In genomic region chr6:21744615-21745266, GRCm38 (mm10) we compare ENCODE assay signal across 22 mouse cellular contexts.
DNase-seq lines count a peak whose midpoint lies in the region; ATAC-seq and TF ChIP-seq lines count a peak whose summit lies in the region.
"Had no signal": no experiment of that assay in that cellular context is flagged by ENCODE, and none has a peak within 500 bp of the region (broad histone marks: within the 10 kb centered on the region; RNA-seq: fewer than 3 reads in every experiment).

No protein-coding gene starts in this region.

- H3K27me3 ChIP-seq in kidney, embryonic 14.5 days (ENCODE audit: control insufficient read depth, insufficient read depth, low read length) = no peaks in the 10 kb centered on the region
- no peaks in the 10 kb centered on the region for H3K27me3 ChIP-seq in kidney, embryonic 16.5 days (ENCODE audit: insufficient read depth, low read length)
- H3K27me3 ChIP-seq in lung, embryonic 14.5 days (ENCODE audit: insufficient read depth, low read length) = no peaks in the 10 kb centered on the region
- H3K27me3 ChIP-seq: embryonic facial prominence, embryonic 13.5 days; embryonic facial prominence, embryonic 15.5 days; forebrain, embryonic 12.5 days had no signal

- H3K9ac ChIP-seq in kidney, embryonic 14.5 days (ENCODE audit: low read depth, low read length) = no peak overlapping the region
- no peak overlapping the region for H3K9ac ChIP-seq in kidney, embryonic 16.5 days (replicated peaks; ENCODE audit: low read length)
- H3K9ac ChIP-seq in lung, embryonic 14.5 days = no peak overlapping the region
- H3K9ac ChIP-seq: embryonic facial prominence, embryonic 13.5 days; embryonic facial prominence, embryonic 15.5 days; forebrain, embryonic 12.5 days had no signal

- DNase-seq in kidney, postnatal 10 days = no peak
- no peak for DNase-seq in kidney, adult 18-20 months
- DNase-seq in lung, embryonic 14.5 days = no peak
- DNase-seq in lung, adult 18-20 months = no peak
- DNase-seq: adrenal gland, adult 2 months; adrenal gland, postnatal 10 days; adrenal gland, postnatal 25 days; cerebellum, adult 11 months; cerebellum, adult 18-20 months; cerebellum, adult 8-10 months; cerebellum, adult 9-11 months; cerebellum, postnatal 14 days; cerebellum, postnatal 36 days; embryo, embryonic 11 days had no signal

- WGBS in kidney, embryonic 14.5 days = 23% methylated on average over 3 of the region's 3 CpGs
- 32% methylated on average over 3 of the region's 3 CpGs for WGBS in kidney, embryonic 16.5 days
- 44% methylated on average over 3 of the region's 3 CpGs for WGBS in lung, embryonic 14.5 days

- H3K4me2 ChIP-seq in kidney, embryonic 14.5 days (replicated peaks; ENCODE audit: low read depth, low read length) = no peak overlapping the region
- H3K4me2 ChIP-seq in kidney, embryonic 16.5 days (replicated peaks; ENCODE audit: low read depth, low read length) = no peak overlapping the region
- no peak overlapping the region for H3K4me2 ChIP-seq in lung, embryonic 14.5 days
- H3K4me2 ChIP-seq: embryonic facial prominence, embryonic 13.5 days; embryonic facial prominence, embryonic 15.5 days; forebrain, embryonic 12.5 days had no signal

- H3K4me3 ChIP-seq in kidney, embryonic 14.5 days (ENCODE audit: low read length) = no peak overlapping the region
- no peak overlapping the region for H3K4me3 ChIP-seq in kidney, embryonic 16.5 days (ENCODE audit: low read length)
- H3K4me3 ChIP-seq in lung, embryonic 14.5 days (ENCODE audit: low read depth, low read length) = no peak overlapping the region
- H3K4me3 ChIP-seq: embryonic facial prominence, embryonic 13.5 days; embryonic facial prominence, embryonic 15.5 days; erythroblast, embryonic 14.5 days; forebrain, embryonic 10.5 days; forebrain, embryonic 12.5 days had no signal

- peak; percentile 89 for ATAC-seq in kidney, embryonic 14.5 days (ENCODE audit: low FRiP score, low TSS enrichment)
- ATAC-seq in kidney, embryonic 16.5 days (ENCODE audit: low FRiP score, low TSS enrichment) = peak; percentile 79
- 0 out of 2 replicates have a peak, but pooled peaks have one; percentile 28 for ATAC-seq in lung, embryonic 14.5 days (ENCODE audit: insufficient read depth)
- ATAC-seq: forebrain, embryonic 14.5 days had no signal

- no peak for TF ChIP-seq CTCF in lung, embryonic 14.5 days (IDR thresholded peaks at IDR 0.05; ENCODE audit: low read depth)

- H3K4me1 ChIP-seq in kidney, embryonic 14.5 days (ENCODE audit: control insufficient read depth, insufficient read depth, low read length) = no peaks in the 10 kb centered on the region
- no peaks in the 10 kb centered on the region for H3K4me1 ChIP-seq in kidney, embryonic 16.5 days (ENCODE audit: insufficient read depth, low read length)
- no peaks in the 10 kb centered on the region for H3K4me1 ChIP-seq in lung, embryonic 14.5 days (ENCODE audit: insufficient read depth)
- H3K4me1 ChIP-seq: embryonic facial prominence, embryonic 13.5 days; embryonic facial prominence, embryonic 15.5 days; forebrain, embryonic 10.5 days; forebrain, embryonic 12.5 days had no signal

- peak overlapping the region; percentile 55; the same call in 1 of the 2 replicates for H3K27ac ChIP-seq in kidney, embryonic 14.5 days (ENCODE audit: low read depth, low read length)
- no peak overlapping the region for H3K27ac ChIP-seq in kidney, embryonic 16.5 days (ENCODE audit: low read length)
- no peak overlapping the region for H3K27ac ChIP-seq in lung, embryonic 14.5 days (ENCODE audit: low read depth)
- H3K27ac ChIP-seq: embryonic facial prominence, embryonic 13.5 days; embryonic facial prominence, embryonic 15.5 days; forebrain, embryonic 10.5 days; forebrain, embryonic 12.5 days had no signal

- H3K36me3 ChIP-seq in kidney, embryonic 14.5 days (ENCODE audit: control insufficient read depth, insufficient read depth, low read length) = no peaks in the 10 kb centered on the region
- no peaks in the 10 kb centered on the region for H3K36me3 ChIP-seq in kidney, embryonic 16.5 days (ENCODE audit: insufficient read depth, low read length)
- H3K36me3 ChIP-seq in lung, embryonic 14.5 days (ENCODE audit: insufficient read depth) = no peaks in the 10 kb centered on the region
- H3K36me3 ChIP-seq: embryonic facial prominence, embryonic 13.5 days; embryonic facial prominence, embryonic 15.5 days; forebrain, embryonic 10.5 days; forebrain, embryonic 12.5 days had no signal

- H3K9me3 ChIP-seq in kidney, embryonic 14.5 days (ENCODE audit: control insufficient read depth, low read length) = no peaks in the 10 kb centered on the region
- no peaks in the 10 kb centered on the region for H3K9me3 ChIP-seq in kidney, embryonic 16.5 days (ENCODE audit: low read length)
- H3K9me3 ChIP-seq in lung, embryonic 14.5 days (ENCODE audit: low read depth, low read length) = no peaks in the 10 kb centered on the region
- H3K9me3 ChIP-seq: embryonic facial prominence, embryonic 13.5 days; embryonic facial prominence, embryonic 15.5 days; forebrain, embryonic 10.5 days; forebrain, embryonic 12.5 days had no signal

Comparison
In these comparisons a context has a peak if more than half of its experiments do, and no peak if none do; other contexts are left out.
1. ATAC-seq: peak in every context shown above with its lines; median percentile 89 in kidney, embryonic 14.5 days; 79 in kidney, embryonic 16.5 days; 28 in lung, embryonic 14.5 days.